ENCODE assay signal across 40 mouse cellular contexts in the genomic region with DNA sequence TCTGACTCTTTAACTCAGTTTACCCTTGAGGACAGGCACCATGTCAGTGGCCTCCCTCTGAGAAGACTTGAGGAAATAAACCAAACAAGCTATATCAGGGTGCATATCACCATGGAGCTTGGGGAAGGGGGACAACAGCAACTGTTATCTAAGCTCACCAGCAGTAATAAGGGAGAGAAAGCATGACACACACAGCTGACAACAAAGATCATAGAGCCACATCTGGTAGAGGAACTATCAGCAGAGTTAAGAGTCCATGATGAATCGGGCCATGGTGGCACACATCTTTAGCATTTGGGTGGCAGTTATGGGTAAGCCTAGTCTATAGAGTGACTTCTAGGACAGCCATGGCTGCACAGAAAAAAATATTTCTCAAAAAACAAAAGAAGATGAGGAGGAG. TPM values are rescaled to one million over a fixed set of nuclear protein-coding genes. Genes with fewer than 3 reads are reported as not detected.
"Had no signal": no experiment of that assay in that cellular context is flagged by ENCODE, and none has a peak within 500 bp of the region (broad histone marks: within the 10 kb centered on the region; RNA-seq: fewer than 3 reads in every experiment).

No protein-coding gene starts in this region.

RNA-seq across cellular contexts. Expression of a gene that starts 12.9 kb away (rescaled TPM):
- total RNA-seq: left cerebral cortex, postnatal 10 days; left cerebral cortex, postnatal 14 days; left cerebral cortex, postnatal 25 days; left cerebral cortex, postnatal 36 days; left cerebral cortex, postnatal 4 days; liver, adult 2 months; megakaryocyte progenitor cell, adult 5-6 weeks; megakaryocyte, adult 5-6 weeks; megakaryocyte-erythroid progenitor cell, adult 5-6 weeks; midbrain, postnatal 0 days; monocyte, adult 5-6 weeks had no signal
- polyA plus RNA-seq: limb, embryonic 10.5 days; limb, embryonic 11.5 days; limb, embryonic 12.5 days; limb, embryonic 13.5 days; limb, embryonic 14.5 days; limb, embryonic 15.5 days; liver, adult 2 months; liver, embryonic 11.5 days; liver, embryonic 12.5 days; liver, embryonic 13.5 days; liver, embryonic 14.5 days; liver, embryonic 15.5 days; liver, embryonic 16.5 days; liver, postnatal 0 days; lung, adult 2 months; lung, embryonic 14.5 days; lung, embryonic 15.5 days; lung, embryonic 16.5 days; lung, postnatal 0 days; macrophage; midbrain, embryonic 10.5 days; midbrain, embryonic 11.5 days; midbrain, embryonic 12.5 days; midbrain, embryonic 13.5 days; midbrain, embryonic 14.5 days; midbrain, embryonic 15.5 days; midbrain, embryonic 16.5 days; midbrain, postnatal 0 days; neural tube, embryonic 11.5 days; neural tube, embryonic 12.5 days had no signal

RNA-seq across cellular contexts. Expression of a gene that starts 21.1 kb away (rescaled TPM):
- total RNA-seq: left cerebral cortex, postnatal 10 days; left cerebral cortex, postnatal 14 days; left cerebral cortex, postnatal 25 days; left cerebral cortex, postnatal 36 days; left cerebral cortex, postnatal 4 days; liver, adult 2 months; megakaryocyte progenitor cell, adult 5-6 weeks; megakaryocyte, adult 5-6 weeks; megakaryocyte-erythroid progenitor cell, adult 5-6 weeks; midbrain, postnatal 0 days; monocyte, adult 5-6 weeks had no signal
- polyA plus RNA-seq: limb, embryonic 10.5 days; limb, embryonic 11.5 days; limb, embryonic 12.5 days; limb, embryonic 13.5 days; limb, embryonic 14.5 days; limb, embryonic 15.5 days; liver, adult 2 months; liver, embryonic 11.5 days; liver, embryonic 12.5 days; liver, embryonic 13.5 days; liver, embryonic 14.5 days; liver, embryonic 15.5 days; liver, embryonic 16.5 days; liver, postnatal 0 days; lung, adult 2 months; lung, embryonic 14.5 days; lung, embryonic 15.5 days; lung, embryonic 16.5 days; lung, postnatal 0 days; macrophage; midbrain, embryonic 10.5 days; midbrain, embryonic 11.5 days; midbrain, embryonic 12.5 days; midbrain, embryonic 13.5 days; midbrain, embryonic 14.5 days; midbrain, embryonic 15.5 days; midbrain, embryonic 16.5 days; midbrain, postnatal 0 days; myocyte; neural tube, embryonic 11.5 days; neural tube, embryonic 12.5 days had no signal

RNA-seq across cellular contexts. Expression of a gene that starts 28.1 kb away (rescaled TPM):
- total RNA-seq: left cerebral cortex, postnatal 10 days; left cerebral cortex, postnatal 14 days; left cerebral cortex, postnatal 25 days; left cerebral cortex, postnatal 36 days; left cerebral cortex, postnatal 4 days; liver, adult 2 months; megakaryocyte progenitor cell, adult 5-6 weeks; megakaryocyte, adult 5-6 weeks; megakaryocyte-erythroid progenitor cell, adult 5-6 weeks; midbrain, postnatal 0 days; monocyte, adult 5-6 weeks had no signal
- polyA plus RNA-seq: limb, embryonic 10.5 days; limb, embryonic 11.5 days; limb, embryonic 12.5 days; limb, embryonic 13.5 days; limb, embryonic 14.5 days; limb, embryonic 15.5 days; liver, adult 2 months; liver, embryonic 11.5 days; liver, embryonic 12.5 days; liver, embryonic 13.5 days; liver, embryonic 14.5 days; liver, embryonic 15.5 days; liver, embryonic 16.5 days; liver, postnatal 0 days; lung, adult 2 months; lung, embryonic 14.5 days; lung, embryonic 15.5 days; lung, embryonic 16.5 days; lung, postnatal 0 days; macrophage; midbrain, embryonic 10.5 days; midbrain, embryonic 11.5 days; midbrain, embryonic 12.5 days; midbrain, embryonic 13.5 days; midbrain, embryonic 14.5 days; midbrain, embryonic 15.5 days; midbrain, embryonic 16.5 days; midbrain, postnatal 0 days; neural tube, embryonic 11.5 days; neural tube, embryonic 12.5 days had no signal

RNA-seq across cellular contexts. Expression of a gene that starts 43.8 kb away (rescaled TPM):
- total RNA-seq: left cerebral cortex, postnatal 10 days; left cerebral cortex, postnatal 14 days; left cerebral cortex, postnatal 25 days; left cerebral cortex, postnatal 36 days; left cerebral cortex, postnatal 4 days; liver, adult 2 months; megakaryocyte progenitor cell, adult 5-6 weeks; megakaryocyte, adult 5-6 weeks; megakaryocyte-erythroid progenitor cell, adult 5-6 weeks; midbrain, postnatal 0 days; monocyte, adult 5-6 weeks had no signal
- polyA plus RNA-seq: limb, embryonic 10.5 days; limb, embryonic 11.5 days; limb, embryonic 12.5 days; limb, embryonic 13.5 days; limb, embryonic 14.5 days; limb, embryonic 15.5 days; liver, adult 2 months; liver, embryonic 11.5 days; liver, embryonic 12.5 days; liver, embryonic 13.5 days; liver, embryonic 14.5 days; liver, embryonic 15.5 days; liver, embryonic 16.5 days; liver, postnatal 0 days; lung, adult 2 months; lung, embryonic 14.5 days; lung, embryonic 15.5 days; lung, embryonic 16.5 days; lung, postnatal 0 days; macrophage; midbrain, embryonic 10.5 days; midbrain, embryonic 11.5 days; midbrain, embryonic 12.5 days; midbrain, embryonic 13.5 days; midbrain, embryonic 14.5 days; midbrain, embryonic 15.5 days; midbrain, embryonic 16.5 days; midbrain, postnatal 0 days; myocyte; neural tube, embryonic 11.5 days; neural tube, embryonic 12.5 days had no signal
